Mouse (Mus musculus) heart, embryonic 16.5 days (tissue): ENCODE measurements around the gene Crybb1. TPM values are rescaled to one million over a fixed set of nuclear protein-coding genes. Genes with fewer than 3 reads are reported as not detected.

Experiments
- ATAC-seq: fragments of 200-750 bp; cut with Nextera tagmentation; replicated peaks from 2 replicates; pipeline ENCODE4 v1.8.0; 2017; ENCODE audit warnings: moderate number of reproducible peaks; ENCODE audit not compliant: insufficient read depth, low FRiP score; ENCODE audit errors: extremely low read depth
- H3K27ac ChIP-seq: fragments of 300-500 bp; sonication (generic); 2 replicates; pipeline ENCODE4 v1.5.1; 2014; ENCODE audit warnings: mild to moderate bottlenecking, low read length, control low read depth, moderate library complexity
- H3K27me3 ChIP-seq: fragments of 300-500 bp; sonication (generic); 2 replicates; pipeline ENCODE4 v1.6.1; 2014; ENCODE audit warnings: low read length, mixed read lengths; ENCODE audit not compliant: control insufficient read depth, insufficient read depth
- H3K36me3 ChIP-seq: fragments of 300-500 bp; sonication (generic); 2 replicates; pipeline ENCODE4 v1.6.1; 2014; ENCODE audit not compliant: control insufficient read depth, insufficient read depth
- H3K4me1 ChIP-seq: fragments of 300-500 bp; sonication (generic); 2 replicates; pipeline ENCODE4 v1.6.1; 2014; ENCODE audit warnings: low read length, mixed read lengths; ENCODE audit not compliant: control insufficient read depth, insufficient read depth
- H3K4me2 ChIP-seq: fragments of 300-500 bp; sonication (generic); 2 replicates; pipeline ENCODE4 v1.6.1; 2014; ENCODE audit warnings: low read depth, mild to moderate bottlenecking, control low read depth, low read length
- H3K4me3 ChIP-seq: fragments of 300-500 bp; sonication (generic); 2 replicates; pipeline ENCODE4 v1.5.1; 2014; ENCODE audit warnings: mild to moderate bottlenecking, control low read depth, low read length
- H3K9ac ChIP-seq: fragments of 300-500 bp; sonication (generic); 2 replicates; pipeline ENCODE4 v1.6.1; 2014; ENCODE audit warnings: low read length, control low read depth
- H3K9me3 ChIP-seq: fragments of 300-500 bp; sonication (generic); replicated peaks from 2 replicates; pipeline ENCODE4 v1.6.1; 2016; ENCODE audit warnings: low read length; ENCODE audit not compliant: control insufficient read depth
- WGBS: fragments of 180-500 bp; shearing (Covaris S2); extraction: QIAGEN DNeasy Blood & Tissue Kit; methylation state at CpG from one replicate; pipeline ENCODE4 v1.1.7; 2014; 5-methylcytosine and 5-hydroxymethylcytosine counted together
- polyA plus RNA-seq: library from polyadenylated mRNA; unstranded; fragments of >200 nt; fragmentation: Nextera tagmentation; extraction: Ambion mirVana; gene quantifications from 2 replicates; pipeline ENCODE4 v1.2.1, GENCODE M21; 2015

Crybb1 gene
- polyA plus RNA-seq, 1 experiment from 2014 or later = 1.5 TPM

DNA sequence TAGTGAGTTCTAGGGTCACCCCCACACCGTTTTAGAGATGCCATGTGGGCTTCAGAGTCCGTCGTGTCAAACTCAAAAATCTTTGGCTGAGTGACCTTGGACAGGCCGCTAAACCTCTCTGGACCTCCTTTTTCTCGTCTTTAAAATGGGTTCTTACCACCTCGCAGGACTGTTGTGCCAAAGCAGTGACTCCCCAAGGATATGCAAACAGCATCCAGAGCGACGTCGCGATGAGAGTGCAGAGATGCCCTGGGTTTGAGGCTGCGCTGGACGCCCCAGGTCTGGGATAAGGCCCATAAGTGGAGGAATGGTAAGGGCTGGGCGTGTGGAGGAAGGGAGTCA lies 27.7 kb upstream of the Crybb1 start:
- no peak overlapping the region for H3K9ac ChIP-seq
- H3K4me1 ChIP-seq = peaks cover 6% of the 10 kb centered on the region
- peaks cover 73% of the 10 kb centered on the region for H3K27me3 ChIP-seq
- H3K36me3 ChIP-seq = no peaks in the 10 kb centered on the region
- H3K9me3 ChIP-seq = no peaks in the 10 kb centered on the region
- H3K4me2 ChIP-seq = no peak overlapping the region
- peak overlapping the region; percentile 30 for H3K4me3 ChIP-seq
- ATAC-seq = no peak
- WGBS = 2% methylated on average over 13 of the region's 13 CpGs
- no peak overlapping the region for H3K27ac ChIP-seq

DNA sequence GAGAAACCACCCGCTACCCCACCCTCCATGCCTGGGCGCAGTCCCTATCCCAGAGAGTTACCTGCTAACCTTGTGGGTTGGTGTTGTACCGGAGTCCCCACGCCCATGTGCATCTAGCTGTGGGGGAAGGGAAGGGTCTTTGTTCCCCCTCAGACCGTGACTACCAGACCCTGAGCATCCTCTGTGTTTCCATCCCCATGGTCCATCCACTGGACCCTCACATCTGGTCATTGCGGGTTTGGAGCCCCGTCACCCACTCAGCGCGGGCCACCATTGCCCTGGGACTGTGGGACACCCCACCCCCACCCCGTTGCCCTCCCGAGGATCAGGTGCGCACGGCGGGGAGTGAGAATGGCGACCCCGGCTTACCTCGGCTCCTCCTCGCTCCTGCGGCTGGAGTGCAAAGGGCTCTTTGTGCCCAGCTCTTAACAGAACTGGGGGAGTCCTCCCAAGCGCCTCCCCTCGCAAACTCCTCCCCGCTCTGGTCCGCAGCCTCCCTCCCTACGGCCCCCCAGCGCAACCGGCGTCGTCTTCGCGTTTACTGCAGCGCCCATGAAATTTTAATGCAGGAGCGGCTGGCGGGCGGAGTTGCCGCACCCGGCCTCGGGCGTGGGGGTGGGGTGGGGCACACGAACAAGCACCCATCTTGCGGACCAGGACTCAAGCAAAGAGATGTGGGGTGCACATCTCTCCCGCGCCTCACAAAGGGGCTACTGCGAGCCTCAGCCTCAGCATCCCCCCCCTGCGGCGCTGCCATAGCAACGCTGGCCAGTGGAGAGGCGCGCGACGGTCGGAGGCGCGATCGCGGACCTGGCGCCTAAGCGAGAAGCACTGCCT lies 27.2 kb upstream of the Crybb1 start:
- H3K4me3 ChIP-seq = peak overlapping the region; percentile 30
- H3K27ac ChIP-seq = no peak overlapping the region
- no peaks in the 10 kb centered on the region for H3K9me3 ChIP-seq
- peaks cover 73% of the 10 kb centered on the region for H3K27me3 ChIP-seq
- WGBS = 1% methylated on average over 57 of the region's 57 CpGs
- no peaks in the 10 kb centered on the region for H3K36me3 ChIP-seq
- peak overlapping the region; percentile 53 for H3K4me2 ChIP-seq
- peaks cover 6% of the 10 kb centered on the region for H3K4me1 ChIP-seq
- ATAC-seq = no peak
- H3K9ac ChIP-seq = no peak overlapping the region

DNA sequence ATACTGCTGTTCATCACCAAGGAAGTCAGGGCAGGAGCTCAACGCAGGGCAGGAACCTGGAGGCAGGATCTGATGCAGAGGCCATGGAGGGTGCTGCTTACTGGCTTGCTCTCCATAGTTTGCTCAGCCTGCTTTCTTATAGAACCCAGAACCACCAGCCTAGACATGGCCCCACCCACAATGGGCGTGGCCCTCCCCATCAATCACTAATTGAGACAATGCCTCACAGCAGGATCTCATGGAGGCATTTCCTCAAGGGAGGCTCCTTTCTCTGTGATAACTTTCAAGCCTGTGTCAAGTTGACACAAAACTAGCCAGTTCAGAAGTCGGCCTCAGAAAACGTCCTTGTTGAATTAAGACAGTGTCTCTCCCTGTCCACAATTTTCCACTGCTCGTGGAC lies 19.8 kb upstream of the Crybb1 start:
- no peaks in the 10 kb centered on the region for H3K9me3 ChIP-seq
- 61% methylated on average over 5 of the region's 5 CpGs for WGBS
- no peak for ATAC-seq
- H3K27ac ChIP-seq = no peak overlapping the region
- H3K4me2 ChIP-seq = no peak overlapping the region
- no peaks in the 10 kb centered on the region for H3K36me3 ChIP-seq
- H3K4me3 ChIP-seq = no peak overlapping the region
- no peaks in the 10 kb centered on the region; the same call in 1 of the 2 replicates for H3K4me1 ChIP-seq
- no peak overlapping the region for H3K9ac ChIP-seq
- H3K27me3 ChIP-seq = peaks cover 14% of the 10 kb centered on the region

DNA sequence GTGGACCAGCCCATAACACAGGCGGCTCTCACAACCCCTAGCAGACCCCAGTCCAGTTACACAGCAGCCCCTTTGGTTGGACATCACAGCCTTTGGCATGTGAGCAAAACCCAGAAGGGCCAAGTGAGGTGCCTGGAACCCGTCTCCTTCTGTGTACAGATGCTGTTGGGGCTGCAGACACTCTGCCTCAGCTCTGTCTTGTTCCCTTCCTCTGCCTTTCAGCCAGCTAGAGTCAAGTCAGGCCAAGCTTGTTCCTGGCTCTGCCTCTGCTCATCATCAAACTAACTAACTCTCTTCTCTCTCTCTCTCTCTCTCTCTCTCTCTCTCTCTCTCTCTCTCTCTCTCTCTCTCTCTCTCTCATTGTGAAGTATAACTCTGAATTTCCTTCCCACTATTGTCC lies 19.0 kb upstream of the Crybb1 start:
- Histone ChIP-seq H3K27me3 (peaks cover 12% of the 10 kb centered on the region), H3K9me3 (no peaks in the 10 kb centered on the region), H3K4me2 (no peak overlapping the region), H3K9ac (no peak overlapping the region), H3K4me1 (no peaks in the 10 kb centered on the region; the same call in 1 of the 2 replicates), H3K4me3 (no peak overlapping the region), H3K36me3 (no peaks in the 10 kb centered on the region), H3K27ac (no peak overlapping the region)
- no peak for ATAC-seq
- WGBS = 75% methylated on average over 2 of the region's 2 CpGs

DNA sequence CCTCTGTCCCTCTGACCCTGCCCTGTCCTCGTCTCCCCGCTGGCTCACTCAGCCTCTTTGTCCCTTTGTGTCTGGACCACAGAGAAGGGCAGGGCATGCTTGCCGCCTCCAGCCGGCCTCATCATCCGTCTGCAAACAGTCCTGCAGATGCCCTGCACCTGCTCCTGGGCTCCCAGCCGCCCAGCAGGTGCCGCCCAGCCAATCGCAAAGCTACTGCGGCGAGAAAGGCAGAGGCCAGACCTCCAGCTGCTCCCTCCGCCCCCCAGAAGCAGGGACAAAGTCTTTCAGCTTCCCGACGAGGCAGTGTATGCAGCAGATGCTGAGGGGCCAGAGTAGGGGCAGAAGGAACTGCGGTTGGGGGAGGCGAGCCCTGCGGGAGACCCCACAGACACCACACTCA lies 18.2 kb upstream of the Crybb1 start:
- Histone ChIP-seq H3K27ac (no peak overlapping the region), H3K36me3 (no peaks in the 10 kb centered on the region), H3K27me3 (peaks cover 9% of the 10 kb centered on the region), H3K4me2 (no peak overlapping the region), H3K4me1 (no peaks in the 10 kb centered on the region; the same call in 1 of the 2 replicates), H3K4me3 (no peak overlapping the region), H3K9ac (no peak overlapping the region), H3K9me3 (no peaks in the 10 kb centered on the region)
- WGBS = 8% methylated on average over 16 of the region's 16 CpGs
- ATAC-seq = no peak

DNA sequence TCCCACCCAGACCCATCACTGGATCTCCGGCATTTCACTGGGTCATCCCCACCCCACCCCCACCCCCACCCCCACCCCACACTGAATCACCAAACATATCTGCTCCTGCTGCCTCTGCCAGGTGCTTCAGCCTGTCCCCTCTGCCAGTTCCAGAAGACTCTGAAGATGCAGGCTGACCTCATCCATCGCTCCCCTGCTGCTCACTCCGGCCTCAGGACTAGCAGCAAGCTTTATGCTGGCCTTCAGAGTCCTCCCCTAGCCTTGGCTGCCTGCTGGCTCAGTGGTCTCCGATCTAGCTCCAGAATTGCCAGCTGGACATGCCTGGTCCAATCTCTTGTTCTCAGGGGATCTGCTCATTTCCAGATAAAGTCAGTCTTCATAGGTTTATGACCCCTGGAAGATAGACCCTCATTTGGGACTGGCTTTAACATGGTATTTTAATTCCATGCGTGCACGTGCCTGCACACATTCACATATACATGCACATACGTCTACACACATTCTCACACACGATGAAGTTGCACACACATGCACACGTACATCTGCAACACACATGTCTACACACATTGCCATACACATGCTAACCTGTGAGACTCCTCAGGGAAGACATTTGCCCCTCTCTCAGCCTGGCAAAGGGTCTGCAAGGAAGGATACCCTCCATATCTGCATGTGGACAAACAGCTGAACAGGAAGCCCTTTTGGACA lies 17.6 kb upstream of the Crybb1 start:
- Histone ChIP-seq H3K4me3 (no peak overlapping the region), H3K9ac (no peak overlapping the region), H3K4me2 (no peak overlapping the region), H3K27me3 (peaks cover 9% of the 10 kb centered on the region), H3K9me3 (no peaks in the 10 kb centered on the region), H3K4me1 (peaks cover 3% of the 10 kb centered on the region; the same call in 1 of the 2 replicates), H3K36me3 (no peaks in the 10 kb centered on the region), H3K27ac (no peak overlapping the region)
- 54% methylated on average over 9 of the region's 9 CpGs for WGBS
- no peak for ATAC-seq

DNA sequence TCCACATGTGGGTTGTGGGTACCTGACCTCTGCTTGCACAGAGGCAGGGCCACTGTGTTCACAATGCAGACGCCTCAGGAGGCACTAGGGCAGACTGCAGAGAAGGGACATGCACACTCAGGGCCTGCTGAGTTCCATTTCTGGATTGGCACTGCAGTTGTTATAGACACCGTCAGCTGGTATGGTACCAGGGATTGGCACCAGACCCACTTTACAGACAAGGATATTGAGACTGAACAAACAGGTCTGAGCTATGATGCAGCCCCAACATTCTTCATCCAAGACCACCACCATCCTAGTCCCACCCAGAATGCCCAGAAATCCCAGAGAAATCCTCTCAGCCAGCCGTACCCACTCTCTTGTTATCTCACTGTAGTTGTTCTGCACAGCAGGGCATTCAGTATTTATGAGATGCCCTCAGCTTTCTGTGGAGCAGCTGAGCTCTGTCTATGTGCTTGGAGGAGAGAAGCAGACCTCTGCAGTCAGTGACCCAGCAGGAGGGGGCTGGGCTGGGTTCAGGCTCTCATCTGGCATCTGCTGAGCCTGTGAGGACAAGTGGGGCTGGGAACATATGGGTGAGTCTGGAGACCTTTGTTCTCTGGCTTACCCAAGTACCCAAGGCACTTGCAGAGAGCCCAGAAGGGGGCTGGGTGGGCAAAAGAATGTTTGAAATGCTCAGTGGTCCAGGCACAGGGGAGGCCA lies 16.7 kb upstream of the Crybb1 start:
- peaks cover 9% of the 10 kb centered on the region for H3K27me3 ChIP-seq
- no peak overlapping the region for H3K4me2 ChIP-seq
- H3K4me1 ChIP-seq = peaks cover 4% of the 10 kb centered on the region; the same call in 1 of the 2 replicates
- no peaks in the 10 kb centered on the region for H3K9me3 ChIP-seq
- H3K4me3 ChIP-seq = no peak overlapping the region
- H3K36me3 ChIP-seq = no peaks in the 10 kb centered on the region
- no peak overlapping the region for H3K27ac ChIP-seq
- WGBS = 67% methylated on average over 3 of the region's 3 CpGs
- ATAC-seq = no peak
- no peak overlapping the region for H3K9ac ChIP-seq

DNA sequence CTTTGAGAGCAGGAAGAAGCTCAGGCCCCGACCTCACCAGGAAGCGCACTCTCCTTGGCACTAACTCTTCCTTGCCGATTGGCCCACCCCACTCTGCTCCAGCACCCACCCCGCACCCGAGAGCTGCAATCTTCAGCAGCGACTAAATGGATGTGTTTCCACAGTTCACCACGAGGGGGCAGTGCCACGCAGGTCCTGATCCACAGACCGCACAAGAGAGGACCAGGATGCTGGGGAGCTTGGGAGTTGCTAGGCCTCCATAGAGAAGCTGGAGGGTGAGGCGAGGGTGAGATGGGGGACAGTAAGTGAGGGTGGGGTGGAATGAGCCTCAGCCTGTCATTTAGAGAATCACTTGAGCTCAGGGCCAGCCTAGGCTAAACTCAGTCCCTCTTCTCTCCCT lies 14.9 kb upstream of the Crybb1 start:
- H3K9me3 ChIP-seq = no peaks in the 10 kb centered on the region
- H3K4me1 ChIP-seq = peaks cover 15% of the 10 kb centered on the region
- no peak overlapping the region for H3K4me3 ChIP-seq
- no peaks in the 10 kb centered on the region for H3K36me3 ChIP-seq
- no peak overlapping the region for H3K27ac ChIP-seq
- H3K27me3 ChIP-seq = peaks cover 11% of the 10 kb centered on the region
- peak overlapping the region; percentile 41; the same call in 1 of the 2 replicates for H3K4me2 ChIP-seq
- peak overlapping the region; percentile 24; the same call in 1 of the 2 replicates for H3K9ac ChIP-seq
- peak; percentile 50 for ATAC-seq
- 3% methylated on average over 10 of the region's 10 CpGs for WGBS

DNA sequence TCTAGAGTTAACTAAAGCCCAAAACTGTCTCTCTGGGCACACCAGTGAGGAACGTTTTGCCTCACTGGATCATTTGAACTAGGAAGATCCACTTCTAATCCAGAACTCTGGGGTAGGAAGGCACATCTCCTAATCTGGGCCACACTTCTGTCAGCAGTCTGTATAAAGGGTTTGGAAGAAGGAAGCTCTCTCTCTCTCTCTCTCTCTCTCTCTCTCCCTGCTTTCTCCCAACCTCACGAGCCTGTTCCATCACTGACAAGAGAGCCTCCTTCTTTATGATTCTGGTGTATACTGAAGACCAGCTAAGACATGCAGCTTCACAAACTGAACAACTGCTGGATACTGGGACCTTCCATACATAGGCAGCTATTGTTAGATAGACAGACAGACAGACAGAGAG lies 13.8 kb upstream of the Crybb1 start:
- H3K36me3 ChIP-seq = no peaks in the 10 kb centered on the region
- no peak for ATAC-seq
- no peak overlapping the region for H3K4me2 ChIP-seq
- WGBS = 68% methylated on average over 2 of the region's 2 CpGs
- H3K9ac ChIP-seq = no peak overlapping the region
- H3K9me3 ChIP-seq = no peaks in the 10 kb centered on the region
- no peak overlapping the region for H3K4me3 ChIP-seq
- peaks cover 13% of the 10 kb centered on the region for H3K27me3 ChIP-seq
- H3K27ac ChIP-seq = no peak overlapping the region; the same call in 1 of the 2 replicates
- peaks cover 15% of the 10 kb centered on the region for H3K4me1 ChIP-seq
